Mouse (Mus musculus) small intestine, adult 2 months (tissue): Measurements from ENCODE around the gene Gm28305. TPM values are rescaled to one million over a fixed set of nuclear protein-coding genes. Genes with fewer than 3 reads are reported as not detected.

Source experiments
- H3K27ac ChIP-seq: fragments of 200-500 bp; 2 replicates; pipeline ENCODE4 v1.5.1; 2012; ENCODE audit warnings: low read depth, low read length, control low read depth, inconsistent platforms; ENCODE audit not compliant: insufficient read depth
- H3K27me3 ChIP-seq: fragments of 200-500 bp; 2 replicates; pipeline ENCODE4 v1.6.1; 2012; ENCODE audit warnings: mild to moderate bottlenecking, moderate library complexity, low read length, inconsistent platforms; ENCODE audit not compliant: control insufficient read depth, insufficient read depth
- H3K36me3 ChIP-seq: fragments of 200-500 bp; 2 replicates; pipeline ENCODE4 v1.6.1; 2012; ENCODE audit warnings: mild to moderate bottlenecking, low read length, control low read depth, inconsistent platforms; ENCODE audit not compliant: control insufficient read depth, insufficient read depth
- H3K4me1 ChIP-seq: fragments of 200-500 bp; 2 replicates; pipeline ENCODE4 v1.6.1; 2012; ENCODE audit warnings: low read length, inconsistent platforms, mixed read lengths; ENCODE audit not compliant: control insufficient read depth, insufficient read depth, insufficient read length
- H3K4me3 ChIP-seq: fragments of 200-500 bp; 2 replicates; pipeline ENCODE4 v1.5.1; 2012; ENCODE audit warnings: low read depth, mild to moderate bottlenecking, control low read depth, inconsistent platforms, low read length, moderate library complexity
- CTCF ChIP-seq: fragments of 200-500 bp; IDR thresholded peaks from 2 replicates; pipeline ENCODE4 v1.5.1; 2012; ENCODE audit warnings: low read depth, mild to moderate bottlenecking, control low read depth, inconsistent platforms, low read length, moderate library complexity, mixed read lengths; ENCODE audit not compliant: insufficient replicate concordance, insufficient read length; ENCODE audit errors: extremely low read depth
- POLR2A ChIP-seq: fragments of 200-500 bp; IDR thresholded peaks from 2 replicates; pipeline ENCODE4 v1.6.1; 2012; ENCODE audit warnings: low read depth, mild to moderate bottlenecking, control low read depth, inconsistent platforms, low read length, moderate library complexity
- WGBS: fragments of 180-500 bp; shearing (Covaris S2); methylation state at CpG from one replicate; pipeline ENCODE4 v1.1.7; 2018; 5-methylcytosine and 5-hydroxymethylcytosine counted together
- polyA plus RNA-seq: library from polyadenylated mRNA; depleted of rRNA; stranded (reverse); fragments of >200 nt; gene quantifications from 2 replicates; pipeline ENCODE4 v1.2.3, GENCODE M21; 2012

Gm28305 gene
- polyA plus RNA-seq, 1 experiment, result not detected

- no peak overlapping the region for H3K27ac ChIP-seq
- peaks cover 2% of the 10 kb centered on the region; the same call in 1 of the 2 replicates for H3K4me1 ChIP-seq
- peaks cover 8% of the 10 kb centered on the region for H3K36me3 ChIP-seq
- H3K27me3 ChIP-seq, result no peaks in the 10 kb centered on the region
- H3K4me3 ChIP-seq, result no peak overlapping the region
- 35% methylated on average over 8 of the region's 8 CpGs for WGBS
- TF ChIP-seq POLR2A, result no peak
- no peak for TF ChIP-seq CTCF
These were observed 30.6 kb downstream of the Gm28305 start for GRCm38 (mm10) chr9:104070863-104071604.

- H3K36me3 ChIP-seq, result peaks cover 13% of the 10 kb centered on the region
- no peaks in the 10 kb centered on the region for H3K27me3 ChIP-seq
- no peak overlapping the region for H3K4me3 ChIP-seq
- TF ChIP-seq POLR2A, result no peak
- TF ChIP-seq CTCF, result no peak
- H3K27ac ChIP-seq, result no peak overlapping the region
- H3K4me1 ChIP-seq, result peaks cover under 1% of the 10 kb centered on the region; the same call in 1 of the 2 replicates
- WGBS, result 86% methylated on average over 2 of the region's 2 CpGs
These were observed 35.3 kb downstream of the Gm28305 start for GRCm38 (mm10) chr9:104075808-104076207.

- no peaks in the 10 kb centered on the region for H3K4me1 ChIP-seq
- no peaks in the 10 kb centered on the region for H3K27me3 ChIP-seq
- TF ChIP-seq CTCF, result no peak
- no peak for TF ChIP-seq POLR2A
- no peak overlapping the region for H3K4me3 ChIP-seq
- H3K36me3 ChIP-seq, result peaks cover 29% of the 10 kb centered on the region
- 100% methylated on average over 1 of the region's 1 CpGs for WGBS
- H3K27ac ChIP-seq, result no peak overlapping the region
These were observed 38.3 kb downstream of the Gm28305 start for GRCm38 (mm10) chr9:104078780-104079179.

- 43% methylated on average over 5 of the region's 5 CpGs for WGBS
- H3K27ac ChIP-seq, result no peak overlapping the region
- TF ChIP-seq CTCF (peak; percentile 67; the same call in 1 of the 2 replicates), POLR2A (no peak)
These were observed 38.9 kb downstream of the Gm28305 start for GRCm38 (mm10) chr9:104079379-104079778.

GRCm38 (mm10) chr9:104080038-104080437 is 39.6 kb downstream of the Gm28305 start:
- TF ChIP-seq POLR2A (no peak), CTCF (no peak)

More at GRCm38 (mm10) chr9:104079379-104079778, 38.9 kb downstream of the Gm28305 start:
- Histone ChIP-seq H3K4me3 (no peak overlapping the region), H3K27me3 (no peaks in the 10 kb centered on the region), H3K36me3 (peaks cover 32% of the 10 kb centered on the region), H3K4me1 (no peaks in the 10 kb centered on the region)

GRCm38 (mm10) chr9:104085730-104086429 is 45.4 kb downstream of the Gm28305 start:
- Histone ChIP-seq H3K27me3 (no peaks in the 10 kb centered on the region), H3K36me3 (peaks cover 51% of the 10 kb centered on the region), H3K4me1 (no peaks in the 10 kb centered on the region), H3K27ac (no peak overlapping the region), H3K4me3 (no peak overlapping the region)
- WGBS, result 74% methylated on average over 4 of the region's 4 CpGs
- TF ChIP-seq POLR2A (no peak), CTCF (no peak)

More at GRCm38 (mm10) chr9:104080038-104080437, 39.6 kb downstream of the Gm28305 start:
- Histone ChIP-seq H3K27ac (no peak overlapping the region), H3K27me3 (no peaks in the 10 kb centered on the region), H3K4me3 (no peak overlapping the region), H3K36me3 (peaks cover 34% of the 10 kb centered on the region), H3K4me1 (no peaks in the 10 kb centered on the region)
- 74% methylated on average over 3 of the region's 3 CpGs for WGBS

GRCm38 (mm10) chr9:104088555-104088954 is 48.1 kb downstream of the Gm28305 start:
- Histone ChIP-seq H3K36me3 (peaks cover 46% of the 10 kb centered on the region), H3K27ac (no peak overlapping the region), H3K27me3 (no peaks in the 10 kb centered on the region), H3K4me1 (no peaks in the 10 kb centered on the region), H3K4me3 (no peak overlapping the region)
- TF ChIP-seq CTCF (no peak), POLR2A (no peak)
- 68% methylated on average over 8 of the region's 8 CpGs for WGBS
